Mouse (Mus musculus) CD8-positive naive resting alpha-beta T cell, adult 57 days (primary cell): Measurements from ENCODE around the gene Cactin. TPM values are rescaled to one million over a fixed set of nuclear protein-coding genes. Genes with fewer than 3 reads are reported as not detected.

Experiments used
- total RNA-seq: library from RNA; stranded (reverse); gene quantifications from one replicate; pipeline ENCODE4 v1.2.4, GENCODE M21; 2023

The Cactin gene
- 48.0 TPM for total RNA-seq

GRCm38 (mm10) chr10:81320550-81321347, at the start of gene Cactin:
Cactin (plus strand) TSS chr10:81321103.

GRCm38 (mm10) chr10:81291511-81292104, 29.3 kb upstream of the Cactin start, which contains the start of gene Tjp3:
Tjp3 (minus strand) TSS chr10:81291581.

GRCm38 (mm10) chr10:81292554-81293333, 28.2 kb upstream of the Cactin start, which contains the start of gene Pip5k1c:
Pip5k1c (plus strand) TSS chr10:81292963.

GRCm38 (mm10) chr10:81328386-81328785, 7.5 kb downstream of the Cactin start, which contains the start of gene Tbxa2r:
Tbxa2r (plus strand) TSS chr10:81328731.

GRCm38 (mm10) chr10:81342686-81343505, 22.0 kb downstream of the Cactin start, which contains the start of gene Gipc3:
Gipc3 (minus strand) TSS chr10:81343266.

GRCm38 (mm10) chr10:81350351-81351063, 29.6 kb downstream of the Cactin start, which contains the start of gene Hmg20b:
Hmg20b (minus strand) TSS chr10:81350480.

GRCm38 (mm10) chr10:81356991-81357844, 36.3 kb downstream of the Cactin start, which contains the start of gene Mfsd12:
Mfsd12 (plus strand) TSS chr10:81357491.

GRCm38 (mm10) chr10:81365672-81366476, 45.0 kb downstream of the Cactin start, which contains the start of gene 4930404N11Rik:
4930404N11Rik (minus strand) TSS chr10:81365816.

Other genes starting within 250 kb of the Cactin start
- not detected for gene Creb3l3, start 222.2 kb upstream of the Cactin start, total RNA-seq
- 113 TPM for gene Map2k2, start 215.2 kb upstream of the Cactin start, total RNA-seq
- gene Zbtb7a, start 185.9 kb upstream of the Cactin start, total RNA-seq: 75.4 TPM
- 41.2 TPM for gene Pias4, start 153.2 kb upstream of the Cactin start, total RNA-seq
- 2,569 TPM for gene Eef2, start 144.5 kb upstream of the Cactin start, total RNA-seq
- gene Dapk3, start 138.1 kb upstream of the Cactin start, total RNA-seq: 63.4 TPM
- not detected for gene 4930442H23Rik, start 137.3 kb upstream of the Cactin start, total RNA-seq
- gene Nmrk2, start 119.1 kb upstream of the Cactin start, total RNA-seq: 0.37 TPM
- 0.12 TPM for gene Atcay, start 90.3 kb upstream of the Cactin start, total RNA-seq
- gene Zfr2, start 87.9 kb upstream of the Cactin start, total RNA-seq: 6.8 TPM
- gene Matk, start 68.2 kb upstream of the Cactin start, total RNA-seq: 21.5 TPM
- gene Mrpl54, start 54.2 kb upstream of the Cactin start, total RNA-seq: 123 TPM
- gene Apba3, start 54.1 kb upstream of the Cactin start, total RNA-seq: 27.2 TPM
- gene Tjp3, start 29.5 kb upstream of the Cactin start, total RNA-seq: 4.8 TPM
- 106 TPM for gene Pip5k1c, start 28.1 kb upstream of the Cactin start, total RNA-seq
- gene Tbxa2r, start 7.6 kb downstream of the Cactin start, total RNA-seq: 39.9 TPM
- not detected for gene Gipc3, start 22.2 kb downstream of the Cactin start, total RNA-seq
- gene Hmg20b, start 29.4 kb downstream of the Cactin start, total RNA-seq: 41.6 TPM
- gene Mfsd12, start 36.4 kb downstream of the Cactin start, total RNA-seq: 4.8 TPM
- 5.7 TPM for gene 4930404N11Rik, start 44.7 kb downstream of the Cactin start, total RNA-seq
- gene Fzr1, start 57.4 kb downstream of the Cactin start, total RNA-seq: 30.6 TPM
- 44.9 TPM for gene Dohh, start 63.3 kb downstream of the Cactin start, total RNA-seq
- gene Gm48551, start 63.4 kb downstream of the Cactin start, total RNA-seq: 5.8 TPM
- gene Gm48552, start 67.9 kb downstream of the Cactin start, total RNA-seq: 4.2 TPM
- 5.3 TPM for gene Smim24, start 71.9 kb downstream of the Cactin start, total RNA-seq
- gene Nfic, start 134.5 kb downstream of the Cactin start, total RNA-seq: 20.7 TPM
- not detected for gene Celf5, start 161.6 kb downstream of the Cactin start, total RNA-seq
- 216 TPM for gene Ncln, start 175.3 kb downstream of the Cactin start, total RNA-seq
- gene S1pr4, start 179.0 kb downstream of the Cactin start, total RNA-seq: 131 TPM
- gene Gna15, start 203.1 kb downstream of the Cactin start, total RNA-seq: 20.8 TPM
- 22.9 TPM for gene Gna11, start 224.1 kb downstream of the Cactin start, total RNA-seq
- 523 TPM for gene Aes, start 238.4 kb downstream of the Cactin start, total RNA-seq